Mouse (Mus musculus): Measurements from ENCODE around the gene Ndufs7. TPM values are rescaled to one million over a fixed set of nuclear protein-coding genes. Genes with fewer than 3 reads are reported as not detected.
"Not testable (repeated sequence)": the region's sequence is repeated elsewhere in the genome, so short reads cannot be mapped to it uniquely, and the experiment has no call there.

Ndufs7 gene
- 100 to 1,000 TPM; 294 to 370 TPM for total RNA-seq (2021)
- long read RNA-seq, experiment 1, transcript Ndufs7-201 (8 exons, 758 nt) = major isoform, 91 of 141 reads
- long read RNA-seq, experiment 1, partial matches to known transcripts = 39 of 141 reads
- long read RNA-seq, experiment 1, other reads (novel, unspliced or antisense) = 8 of 141 reads
- long read RNA-seq, experiment 2, transcript Ndufs7-201 (8 exons, 758 nt) = major isoform, 324 of 524 reads
- long read RNA-seq, experiment 2, partial matches to known transcripts = 182 of 524 reads
- long read RNA-seq, experiment 2, other reads (novel, unspliced or antisense) = 15 of 524 reads

DNA sequence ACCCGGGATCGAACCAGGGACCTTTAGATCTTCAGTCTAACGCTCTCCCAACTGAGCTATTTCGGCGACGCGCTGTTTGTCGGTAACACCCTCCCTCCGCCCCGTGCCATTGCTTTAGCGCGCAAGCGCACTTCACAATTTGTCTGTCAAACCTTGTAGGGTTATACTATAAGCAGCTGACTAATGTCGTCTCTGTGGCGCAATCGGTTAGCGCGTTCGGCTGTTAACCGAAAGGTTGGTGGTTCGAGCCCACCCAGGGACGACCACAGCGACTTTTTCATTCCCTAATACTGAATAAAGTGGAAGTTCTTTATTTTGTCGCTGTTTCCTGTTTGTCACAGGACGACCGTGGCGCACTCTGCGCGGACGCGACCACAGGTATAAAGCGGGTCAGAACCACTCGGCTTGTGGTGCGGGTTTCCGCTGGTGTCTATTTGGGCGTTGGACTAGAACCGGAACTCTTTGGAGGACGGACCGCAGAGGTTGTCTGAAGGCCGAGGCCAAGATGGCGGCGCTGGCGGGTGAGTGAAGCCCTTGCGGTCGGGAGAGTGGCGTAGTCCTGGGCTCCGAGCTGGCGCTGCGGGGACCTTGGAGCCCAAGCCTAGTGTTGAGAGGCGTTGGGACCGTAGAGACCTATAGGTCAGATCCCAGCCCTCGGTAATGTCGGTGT lies at the start of gene Ndufs7:
Ndufs7 (plus strand) TSS at position 151 of the 670 bp plus-strand sequence.
- DNase-seq (ENCODE audit: low spot score in 2 of 2) = peak; percentile 94 to 97

- peak; percentile 64 to 81 for DNase-seq (ENCODE audit: low spot score in 2 of 2)
These were observed 49.4 kb upstream of the Ndufs7 start for GRCm38 (mm10) chr10:80199440-80200008.

DNA sequence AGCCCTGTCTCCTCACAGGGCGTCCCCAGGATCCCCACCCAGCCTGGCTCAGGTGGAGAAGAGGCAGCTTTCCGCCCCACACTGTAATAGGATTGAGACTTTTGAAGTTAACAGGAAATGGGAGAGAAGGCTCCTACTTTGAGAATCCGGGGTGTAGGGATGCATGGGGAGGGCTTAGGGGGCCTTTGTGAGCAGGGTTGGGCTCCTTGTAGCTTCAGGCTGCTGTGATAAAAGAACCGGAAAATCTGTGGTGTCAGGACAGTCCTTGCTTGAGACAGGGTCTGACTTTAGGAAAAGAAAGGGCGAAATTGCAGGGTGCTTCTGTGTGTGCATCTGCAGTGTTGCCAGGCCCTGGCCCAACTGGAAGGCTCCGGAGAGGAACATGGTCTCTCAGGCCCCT lies 48.4 kb upstream of the Ndufs7 start:
- no peak for DNase-seq (ENCODE audit: low spot score in 2 of 2)

DNA sequence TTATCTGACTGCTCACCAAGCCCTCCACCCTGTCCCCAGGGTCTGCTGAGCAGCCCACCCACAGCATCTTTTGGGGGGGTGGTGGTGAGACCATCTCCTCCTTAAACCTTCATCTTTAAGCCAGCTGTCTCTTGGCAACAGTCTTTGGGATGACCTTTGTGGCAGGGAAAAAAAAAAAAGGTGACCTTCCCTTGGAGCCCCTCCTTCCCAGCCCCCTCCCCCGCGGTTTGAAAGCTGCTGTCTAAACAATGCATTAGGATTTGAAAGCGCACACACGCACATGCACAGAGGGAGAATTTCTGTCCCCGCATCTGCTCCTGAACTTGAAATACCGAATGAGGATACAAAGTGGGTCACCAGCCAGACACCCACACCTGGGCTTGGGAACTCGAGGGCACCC lies 44.9 kb upstream of the Ndufs7 start:
- DNase-seq (ENCODE audit: low spot score in 2 of 2) = no peak

- no peak for DNase-seq (ENCODE audit: low spot score in 2 of 2)
These were observed 41.7 kb upstream of the Ndufs7 start for GRCm38 (mm10) chr10:80207201-80207600.

- DNase-seq (ENCODE audit: low spot score in 2 of 2) = no peak
These were observed 41.2 kb upstream of the Ndufs7 start for GRCm38 (mm10) chr10:80207676-80208075.

DNA sequence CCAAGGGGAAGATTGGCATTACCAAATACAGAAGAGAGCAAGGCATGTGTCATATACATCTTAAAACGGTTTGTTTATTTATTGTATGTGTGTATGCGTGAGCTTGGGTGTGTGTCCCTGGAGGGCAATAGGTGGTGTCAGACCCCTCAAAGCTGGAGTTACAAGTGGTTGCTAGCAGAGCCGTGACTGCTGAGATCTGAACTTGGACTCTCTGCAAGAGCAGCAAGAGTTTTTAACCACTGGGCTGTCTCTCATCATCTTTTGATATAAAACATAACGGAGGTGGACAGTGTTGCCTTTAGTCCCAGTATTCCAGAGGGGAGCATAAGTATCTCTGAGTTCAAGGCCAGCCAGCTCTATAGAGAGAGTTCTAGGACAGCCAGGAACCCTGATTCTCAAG lies 40.7 kb upstream of the Ndufs7 start:
- DNase-seq (ENCODE audit: low spot score in 2 of 2) = no peak

- no peak for DNase-seq (ENCODE audit: low spot score in 2 of 2)
These were observed 40.0 kb upstream of the Ndufs7 start for GRCm38 (mm10) chr10:80208841-80209371.

- not testable (repeated sequence) for DNase-seq (ENCODE audit: low spot score in 2 of 2)
These were observed 37.3 kb upstream of the Ndufs7 start for GRCm38 (mm10) chr10:80211547-80212103.

DNA sequence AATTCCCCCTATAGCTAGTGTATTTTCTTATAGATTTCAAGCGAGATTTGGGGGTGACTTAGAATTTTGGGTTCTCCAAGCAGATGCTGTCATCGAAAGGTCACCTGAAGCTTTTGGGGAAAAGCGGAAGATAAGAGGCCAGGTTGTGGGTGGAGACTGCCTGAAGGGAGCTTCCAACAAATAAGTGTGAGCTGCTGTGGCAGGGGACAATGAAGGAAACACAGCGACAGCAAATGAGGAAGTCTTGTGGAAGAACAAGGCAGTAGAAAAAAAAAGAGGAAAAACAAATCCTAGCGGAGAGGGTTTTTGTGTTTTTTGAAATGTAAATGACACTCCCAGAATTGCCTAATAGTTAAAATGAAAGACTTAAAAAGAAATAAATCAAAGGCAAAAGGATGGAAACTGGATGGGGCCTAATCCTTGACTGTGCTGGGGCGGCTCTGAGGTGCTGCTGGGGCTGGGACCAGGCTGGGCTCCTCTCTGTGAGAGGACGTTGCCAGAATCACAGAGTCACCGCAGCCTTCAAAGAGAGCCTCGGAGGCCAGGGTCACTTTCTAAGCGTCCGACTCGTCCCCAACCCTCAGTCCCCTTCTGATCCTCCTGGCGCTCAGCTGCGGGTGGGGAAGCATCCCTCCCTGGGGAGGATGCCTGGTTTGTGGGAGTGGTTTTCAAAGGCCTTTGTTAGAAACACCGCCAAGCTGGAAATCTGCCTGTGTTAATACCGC lies 33.7 kb upstream of the Ndufs7 start:
- DNase-seq (ENCODE audit: low spot score in 2 of 2) = no peak

GRCm38 (mm10) chr10:80220676-80221075 lies 28.2 kb upstream of the Ndufs7 start:
- no peak for DNase-seq (ENCODE audit: low spot score in 2 of 2)

DNA sequence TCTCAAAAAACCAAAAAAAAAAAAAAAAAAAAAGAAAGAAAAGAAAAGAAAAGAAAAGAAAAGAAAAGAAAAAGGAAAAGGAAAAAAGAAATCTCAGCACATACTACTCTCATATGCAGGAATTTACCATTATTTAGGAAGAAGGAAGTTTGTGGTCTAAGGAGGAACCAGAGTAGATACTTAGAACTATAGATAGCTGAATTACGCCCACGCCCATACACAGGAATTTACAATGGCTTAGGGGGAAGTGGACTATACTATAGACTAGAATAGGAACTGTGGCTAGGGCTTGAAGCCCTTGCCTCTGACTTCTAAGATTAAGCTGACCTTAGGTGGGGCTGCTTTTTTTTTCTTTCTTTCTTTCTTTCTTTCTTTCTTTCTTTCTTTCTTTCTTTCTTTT lies 25.8 kb upstream of the Ndufs7 start:
- not testable (repeated sequence) for DNase-seq (ENCODE audit: low spot score in 2 of 2)

DNA sequence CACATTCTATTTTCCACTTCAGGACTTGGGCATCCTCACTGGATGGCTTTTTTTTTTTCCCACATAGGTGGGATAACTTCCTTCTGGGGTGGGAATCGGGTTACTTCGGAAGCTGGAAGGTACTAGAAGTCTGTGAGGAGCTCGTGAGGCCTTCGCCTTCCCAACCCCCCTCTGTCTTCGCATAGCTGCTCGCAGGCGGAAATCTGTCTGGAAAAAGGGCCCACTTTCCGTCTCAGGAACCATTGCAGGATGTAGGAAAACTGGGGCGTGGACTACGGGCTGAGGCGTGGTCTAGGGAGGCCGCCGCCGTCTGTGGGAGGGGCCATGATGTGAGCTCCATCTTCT lies 22.9 kb upstream of the Ndufs7 start:
- DNase-seq (ENCODE audit: low spot score in 2 of 2) = no peak

DNA sequence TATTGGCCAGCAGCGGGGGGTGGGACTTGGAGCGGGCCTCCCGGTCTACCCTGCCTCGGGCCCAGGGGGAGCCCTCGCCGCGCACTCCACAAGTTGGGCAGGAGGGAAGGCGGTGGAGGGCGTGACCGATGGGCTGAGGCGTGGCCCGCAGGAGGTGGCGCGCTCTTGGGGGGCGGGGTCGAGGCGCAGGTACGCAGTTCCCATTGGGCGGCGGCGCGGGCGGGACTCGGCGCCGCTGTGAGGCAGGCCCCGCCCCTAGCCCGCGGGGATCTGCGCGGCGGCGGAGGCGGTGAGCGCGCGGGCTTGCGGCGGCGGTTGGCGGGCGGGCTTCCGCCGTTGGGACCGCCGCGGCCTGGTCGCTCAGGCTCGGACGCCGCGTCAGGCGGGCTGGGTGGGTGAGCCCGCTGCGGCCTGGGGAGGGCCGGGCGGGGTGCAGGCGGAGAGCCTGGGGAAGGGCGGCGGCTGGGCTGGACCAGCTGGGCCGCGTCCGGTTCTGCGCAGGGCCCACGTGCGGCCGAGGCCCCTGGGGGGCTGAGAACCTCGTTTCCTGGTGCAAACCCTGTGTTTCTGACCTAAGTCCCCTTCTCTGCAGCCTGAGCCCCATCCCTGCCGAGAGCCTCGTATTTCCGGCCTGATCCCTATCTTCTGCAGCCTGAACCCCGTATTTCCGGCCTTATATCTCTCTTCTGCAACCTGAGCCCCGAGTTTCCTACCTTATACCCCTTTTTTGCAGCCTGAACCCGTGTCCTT lies 22.3 kb upstream of the Ndufs7 start, which contains the start of gene Mum1:
Mum1 (plus strand) TSS at position 19 of the 750 bp plus-strand sequence.
- peak; percentile 98 for DNase-seq (ENCODE audit: low spot score in 2 of 2)

- DNase-seq (ENCODE audit: low spot score in 2 of 2) = no peak
These were observed 21.8 kb upstream of the Ndufs7 start for GRCm38 (mm10) chr10:80227166-80227539.

DNA sequence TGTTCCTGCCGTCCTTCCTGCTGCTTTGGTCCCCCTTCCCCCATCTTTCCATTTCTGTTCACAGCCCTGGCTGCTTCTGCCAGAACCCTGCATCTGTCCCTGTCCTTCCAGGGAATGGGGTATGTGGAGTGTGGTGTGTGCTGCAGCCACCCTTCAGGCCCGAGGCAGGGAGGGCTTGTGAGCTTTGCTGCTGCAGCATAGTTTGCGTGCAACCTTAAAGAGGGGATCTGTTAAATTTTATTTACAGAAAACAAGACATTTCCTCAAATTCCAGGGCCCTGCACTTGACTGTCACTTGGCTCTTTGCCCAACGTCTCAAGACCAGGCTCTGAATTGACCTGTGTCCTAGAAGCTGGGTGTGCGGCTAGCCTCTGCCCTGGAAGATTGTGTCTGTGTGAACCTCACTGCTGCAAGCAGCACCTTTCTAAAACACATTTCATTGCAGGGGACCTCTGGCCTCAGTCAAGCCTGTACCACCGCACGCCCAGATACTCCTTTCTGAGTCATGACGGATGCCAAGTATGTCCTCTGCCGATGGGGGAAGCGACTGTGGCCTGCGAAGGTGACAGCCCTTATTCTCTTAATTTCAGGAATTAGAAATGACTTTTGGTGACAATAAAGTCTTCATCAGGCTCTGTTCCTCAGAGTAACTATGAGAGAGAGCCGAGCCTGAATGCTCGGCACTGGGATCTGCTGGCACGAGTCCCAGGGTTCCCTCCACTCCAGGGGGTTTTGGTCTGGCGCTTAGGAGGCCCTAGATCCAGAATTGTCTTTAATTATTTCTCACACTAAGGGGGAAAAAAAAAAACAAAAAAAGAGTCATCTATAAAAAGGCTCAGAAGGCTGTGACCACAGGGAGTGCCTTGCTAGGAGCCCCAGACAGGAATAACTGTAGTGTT lies 20.8 kb upstream of the Ndufs7 start:
- DNase-seq (ENCODE audit: low spot score in 2 of 2) = no peak

- no peak for DNase-seq (ENCODE audit: low spot score in 2 of 2)
These were observed 12.6 kb upstream of the Ndufs7 start for GRCm38 (mm10) chr10:80236145-80236825.

- DNase-seq (ENCODE audit: low spot score in 2 of 2) = no peak
These were observed 11.9 kb upstream of the Ndufs7 start for GRCm38 (mm10) chr10:80237020-80237419.

GRCm38 (mm10) chr10:80238306-80238705 lies 10.6 kb upstream of the Ndufs7 start:
- no peak for DNase-seq (ENCODE audit: low spot score in 2 of 2)
